Mouse (Mus musculus): ENCODE measurements around the gene Ccl2. TPM values are rescaled to one million over a fixed set of nuclear protein-coding genes. Genes with fewer than 3 reads are reported as not detected.

Ccl2 gene
- polyA plus RNA-seq, 1 experiment from 2014 or later: 2.7 TPM

- Histone ChIP-seq H3K4me1 (ENCODE audit: insufficient read depth, low read length) (no peaks in the 10 kb centered on the region), H3K4me2 (replicated peaks; ENCODE audit: low read depth, low read length) (no peak overlapping the region), H3K27ac (ENCODE audit: low read length) (no peak overlapping the region), H3K4me3 (ENCODE audit: low read length) (no peak overlapping the region), H3K9me3 (ENCODE audit: low read length) (no peaks in the 10 kb centered on the region), H3K27me3 (ENCODE audit: insufficient read depth, low read length) (no peaks in the 10 kb centered on the region), H3K9ac (replicated peaks; ENCODE audit: low read length) (no peak overlapping the region), H3K36me3 (ENCODE audit: insufficient read depth, low read length) (no peaks in the 10 kb centered on the region)
- 73% methylated on average over 3 of the region's 3 CpGs for WGBS
- ATAC-seq (ENCODE audit: low FRiP score, low TSS enrichment): no peak
These were observed 26.9 kb downstream of the Ccl2 start for GRCm38 (mm10) chr11:82062226-82062625.

GRCm38 (mm10) chr11:82063454-82063853 lies 28.1 kb downstream of the Ccl2 start:
- no peak overlapping the region for H3K4me3 ChIP-seq (ENCODE audit: low read length)

GRCm38 (mm10) chr11:82066953-82067571 lies 31.7 kb downstream of the Ccl2 start:
- no peak overlapping the region for H3K9ac ChIP-seq (replicated peaks; ENCODE audit: low read length)
- H3K36me3 ChIP-seq (ENCODE audit: insufficient read depth, low read length): no peaks in the 10 kb centered on the region
- H3K4me3 ChIP-seq (ENCODE audit: low read length): no peak overlapping the region
- WGBS: 71% methylated on average over 7 of the region's 7 CpGs
- no peak overlapping the region for H3K4me2 ChIP-seq (replicated peaks; ENCODE audit: low read depth, low read length)
- H3K27ac ChIP-seq (ENCODE audit: low read length): no peak overlapping the region
- no peaks in the 10 kb centered on the region for H3K27me3 ChIP-seq (ENCODE audit: insufficient read depth, low read length)
- ATAC-seq (ENCODE audit: low FRiP score, low TSS enrichment): no peak
- no peaks in the 10 kb centered on the region for H3K4me1 ChIP-seq (ENCODE audit: insufficient read depth, low read length)
- H3K9me3 ChIP-seq (ENCODE audit: low read length): no peaks in the 10 kb centered on the region

More at GRCm38 (mm10) chr11:82063454-82063853, 28.1 kb downstream of the Ccl2 start:
- no peak for ATAC-seq (ENCODE audit: low FRiP score, low TSS enrichment)
- Histone ChIP-seq H3K4me2 (replicated peaks; ENCODE audit: low read depth, low read length) (no peak overlapping the region), H3K27me3 (ENCODE audit: insufficient read depth, low read length) (no peaks in the 10 kb centered on the region), H3K27ac (ENCODE audit: low read length) (no peak overlapping the region), H3K9me3 (ENCODE audit: low read length) (no peaks in the 10 kb centered on the region), H3K9ac (replicated peaks; ENCODE audit: low read length) (no peak overlapping the region), H3K4me1 (ENCODE audit: insufficient read depth, low read length) (no peaks in the 10 kb centered on the region), H3K36me3 (ENCODE audit: insufficient read depth, low read length) (no peaks in the 10 kb centered on the region)
- WGBS: 78% methylated on average over 2 of the region's 2 CpGs

- no peak overlapping the region for H3K4me3 ChIP-seq (ENCODE audit: low read length)
- no peaks in the 10 kb centered on the region for H3K36me3 ChIP-seq (ENCODE audit: insufficient read depth, low read length)
- no peak for ATAC-seq (ENCODE audit: low FRiP score, low TSS enrichment)
These were observed 35.7 kb downstream of the Ccl2 start for GRCm38 (mm10) chr11:82071076-82071475.

GRCm38 (mm10) chr11:82072374-82072773 lies 37.0 kb downstream of the Ccl2 start:
- H3K4me3 ChIP-seq (ENCODE audit: low read length): no peak overlapping the region
- H3K36me3 ChIP-seq (ENCODE audit: insufficient read depth, low read length): no peaks in the 10 kb centered on the region
- no peaks in the 10 kb centered on the region for H3K27me3 ChIP-seq (ENCODE audit: insufficient read depth, low read length)
- H3K4me1 ChIP-seq (ENCODE audit: insufficient read depth, low read length): no peaks in the 10 kb centered on the region
- ATAC-seq (ENCODE audit: low FRiP score, low TSS enrichment): no peak
- H3K9me3 ChIP-seq (ENCODE audit: low read length): no peaks in the 10 kb centered on the region
- 86% methylated on average over 1 of the region's 1 CpGs for WGBS
- no peak overlapping the region for H3K4me2 ChIP-seq (replicated peaks; ENCODE audit: low read depth, low read length)
- H3K9ac ChIP-seq (replicated peaks; ENCODE audit: low read length): no peak overlapping the region
- H3K27ac ChIP-seq (ENCODE audit: low read length): no peak overlapping the region

More at GRCm38 (mm10) chr11:82071076-82071475, 35.7 kb downstream of the Ccl2 start:
- WGBS: 87% methylated on average over 3 of the region's 3 CpGs
- no peaks in the 10 kb centered on the region for H3K27me3 ChIP-seq (ENCODE audit: insufficient read depth, low read length)
- H3K9me3 ChIP-seq (ENCODE audit: low read length): no peaks in the 10 kb centered on the region
- H3K4me1 ChIP-seq (ENCODE audit: insufficient read depth, low read length): no peaks in the 10 kb centered on the region
- no peak overlapping the region for H3K4me2 ChIP-seq (replicated peaks; ENCODE audit: low read depth, low read length)
- H3K9ac ChIP-seq (replicated peaks; ENCODE audit: low read length): no peak overlapping the region
- H3K27ac ChIP-seq (ENCODE audit: low read length): no peak overlapping the region

- no peak overlapping the region for H3K27ac ChIP-seq (ENCODE audit: low read length)
- no peak for ATAC-seq (ENCODE audit: low FRiP score, low TSS enrichment)
- 63% methylated on average over 3 of the region's 3 CpGs for WGBS
- no peaks in the 10 kb centered on the region for H3K36me3 ChIP-seq (ENCODE audit: insufficient read depth, low read length)
- no peaks in the 10 kb centered on the region for H3K9me3 ChIP-seq (ENCODE audit: low read length)
- no peak overlapping the region for H3K9ac ChIP-seq (replicated peaks; ENCODE audit: low read length)
- no peaks in the 10 kb centered on the region for H3K27me3 ChIP-seq (ENCODE audit: insufficient read depth, low read length)
- no peak overlapping the region for H3K4me2 ChIP-seq (replicated peaks; ENCODE audit: low read depth, low read length)
- H3K4me3 ChIP-seq (ENCODE audit: low read length): no peak overlapping the region
- H3K4me1 ChIP-seq (ENCODE audit: insufficient read depth, low read length): no peaks in the 10 kb centered on the region
These were observed 37.6 kb downstream of the Ccl2 start for GRCm38 (mm10) chr11:82072984-82073383.

- no peaks in the 10 kb centered on the region for H3K4me1 ChIP-seq (ENCODE audit: insufficient read depth, low read length)
- H3K36me3 ChIP-seq (ENCODE audit: insufficient read depth, low read length): no peaks in the 10 kb centered on the region
- H3K4me2 ChIP-seq (replicated peaks; ENCODE audit: low read depth, low read length): no peak overlapping the region
- H3K27ac ChIP-seq (ENCODE audit: low read length): no peak overlapping the region
- ATAC-seq (ENCODE audit: low FRiP score, low TSS enrichment): no peak
- H3K27me3 ChIP-seq (ENCODE audit: insufficient read depth, low read length): no peaks in the 10 kb centered on the region
- 85% methylated on average over 3 of the region's 3 CpGs for WGBS
- no peak overlapping the region for H3K4me3 ChIP-seq (ENCODE audit: low read length)
- no peaks in the 10 kb centered on the region for H3K9me3 ChIP-seq (ENCODE audit: low read length)
- H3K9ac ChIP-seq (replicated peaks; ENCODE audit: low read length): no peak overlapping the region
These were observed 38.3 kb downstream of the Ccl2 start for GRCm38 (mm10) chr11:82073686-82074085.

- 68% methylated on average over 3 of the region's 3 CpGs for WGBS
- H3K27me3 ChIP-seq (ENCODE audit: insufficient read depth, low read length): no peaks in the 10 kb centered on the region
- no peaks in the 10 kb centered on the region for H3K36me3 ChIP-seq (ENCODE audit: insufficient read depth, low read length)
- no peak overlapping the region for H3K9ac ChIP-seq (replicated peaks; ENCODE audit: low read length)
- no peak overlapping the region for H3K4me3 ChIP-seq (ENCODE audit: low read length)
- H3K4me2 ChIP-seq (replicated peaks; ENCODE audit: low read depth, low read length): no peak overlapping the region
- ATAC-seq (ENCODE audit: low FRiP score, low TSS enrichment): no peak
- no peak overlapping the region for H3K27ac ChIP-seq (ENCODE audit: low read length)
- no peaks in the 10 kb centered on the region for H3K9me3 ChIP-seq (ENCODE audit: low read length)
- H3K4me1 ChIP-seq (ENCODE audit: insufficient read depth, low read length): no peaks in the 10 kb centered on the region
These were observed 41.7 kb downstream of the Ccl2 start for GRCm38 (mm10) chr11:82077031-82077430.

- H3K9ac ChIP-seq (replicated peaks; ENCODE audit: low read length): no peak overlapping the region
- no peaks in the 10 kb centered on the region for H3K27me3 ChIP-seq (ENCODE audit: insufficient read depth, low read length)
- ATAC-seq (ENCODE audit: low FRiP score, low TSS enrichment): no peak
- H3K36me3 ChIP-seq (ENCODE audit: insufficient read depth, low read length): no peaks in the 10 kb centered on the region
- no peaks in the 10 kb centered on the region for H3K4me1 ChIP-seq (ENCODE audit: insufficient read depth, low read length)
- no peak overlapping the region for H3K27ac ChIP-seq (ENCODE audit: low read length)
- H3K9me3 ChIP-seq (ENCODE audit: low read length): no peaks in the 10 kb centered on the region
- H3K4me2 ChIP-seq (replicated peaks; ENCODE audit: low read depth, low read length): no peak overlapping the region
- no peak overlapping the region for H3K4me3 ChIP-seq (ENCODE audit: low read length)
These were observed 42.9 kb downstream of the Ccl2 start for GRCm38 (mm10) chr11:82078136-82078730.

GRCm38 (mm10) chr11:82080865-82081264 lies 45.5 kb downstream of the Ccl2 start:
- ATAC-seq (ENCODE audit: low FRiP score, low TSS enrichment): no peak

More at GRCm38 (mm10) chr11:82080865-82081264, 45.5 kb downstream of the Ccl2 start:
- WGBS: 71% methylated on average over 3 of the region's 3 CpGs
- Histone ChIP-seq H3K4me1 (ENCODE audit: insufficient read depth, low read length) (no peaks in the 10 kb centered on the region), H3K4me3 (ENCODE audit: low read length) (no peak overlapping the region), H3K36me3 (ENCODE audit: insufficient read depth, low read length) (no peaks in the 10 kb centered on the region), H3K9ac (replicated peaks; ENCODE audit: low read length) (no peak overlapping the region), H3K27ac (ENCODE audit: low read length) (no peak overlapping the region), H3K27me3 (ENCODE audit: insufficient read depth, low read length) (no peaks in the 10 kb centered on the region), H3K9me3 (ENCODE audit: low read length) (no peaks in the 10 kb centered on the region), H3K4me2 (replicated peaks; ENCODE audit: low read depth, low read length) (no peak overlapping the region)

Measured in kidney, embryonic 16.5 days (tissue).